Mouse (Mus musculus): ENCODE data around the gene Gsdma.
A peak's percentile ranks its signal among the peaks of the same experiment; 100 is the strongest.
"Not testable (repeated sequence)": the region's sequence is repeated elsewhere in the genome, so short reads cannot be mapped to it uniquely, and the experiment has no call there.

The Gsdma gene

DNA sequence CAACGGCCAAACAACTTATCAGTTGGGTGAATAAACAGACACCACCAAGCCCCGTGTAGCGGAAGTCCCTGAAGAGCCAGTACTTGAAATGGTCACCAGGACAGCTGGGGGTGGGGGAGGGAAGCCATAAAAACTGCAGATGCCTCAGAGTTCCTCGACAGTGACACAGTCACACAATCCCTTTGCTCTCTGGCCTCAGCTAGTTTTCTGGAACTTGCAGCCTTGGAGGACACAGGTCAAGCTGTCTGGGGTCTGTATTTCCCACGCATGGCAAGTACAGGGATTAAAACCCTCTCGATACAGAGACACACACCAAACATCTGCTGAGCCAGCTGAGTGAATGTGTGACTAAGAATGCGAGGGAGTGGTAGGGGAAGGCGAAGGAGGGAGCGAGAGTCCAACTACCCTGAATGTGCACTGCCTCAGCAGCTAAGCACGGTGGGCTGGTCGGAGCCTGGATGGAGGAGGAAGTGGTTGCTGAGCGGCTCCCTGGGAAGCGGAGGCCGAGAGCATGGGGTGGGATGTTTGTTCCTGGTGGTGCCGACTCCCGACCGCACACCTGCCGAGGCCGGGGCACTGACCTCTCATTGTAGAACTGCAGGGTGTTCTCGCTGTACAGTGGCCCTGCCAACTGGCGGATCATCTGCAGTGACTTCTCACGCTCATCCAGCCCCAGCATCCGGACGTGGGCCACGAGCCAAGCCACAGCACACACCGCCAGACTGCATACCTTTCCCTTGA is 45.0 kb downstream of the Gsdma start:
- DNase-seq (ENCODE audit: low read depth, low spot score), result peak; percentile 24

DNA sequence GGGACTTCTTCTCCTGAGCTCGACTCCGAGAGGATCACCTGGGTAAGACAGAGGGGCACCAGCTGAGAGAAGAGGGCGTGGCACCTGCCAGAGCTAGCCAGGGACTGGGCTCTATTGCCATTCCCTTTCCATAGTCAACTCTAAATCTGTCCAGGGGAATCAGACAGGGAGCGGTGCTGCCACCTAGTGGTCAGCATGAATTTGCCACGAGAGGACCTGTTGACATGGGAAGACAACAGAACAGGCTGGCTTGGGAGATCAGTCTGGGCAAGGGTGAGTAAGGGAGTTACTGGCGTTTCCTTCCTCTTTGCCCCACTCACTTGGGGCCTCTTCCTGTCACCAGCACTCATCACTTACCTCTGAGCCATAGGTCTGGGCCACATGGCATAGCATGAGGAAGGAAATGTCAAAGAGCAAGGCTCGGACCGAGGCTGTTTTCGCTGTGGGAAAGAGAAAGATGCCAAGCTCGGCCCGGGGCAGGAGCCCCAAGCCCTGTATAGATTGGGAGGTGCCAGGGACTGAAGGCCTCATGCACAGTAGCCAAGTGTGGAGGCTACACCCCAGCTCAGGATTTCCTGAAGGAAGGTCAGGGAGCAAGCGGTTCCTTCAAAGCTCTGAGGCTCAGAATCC is 46.4 kb downstream of the Gsdma start:
- DNase-seq (ENCODE audit: low read depth, low spot score), result no peak

DNA sequence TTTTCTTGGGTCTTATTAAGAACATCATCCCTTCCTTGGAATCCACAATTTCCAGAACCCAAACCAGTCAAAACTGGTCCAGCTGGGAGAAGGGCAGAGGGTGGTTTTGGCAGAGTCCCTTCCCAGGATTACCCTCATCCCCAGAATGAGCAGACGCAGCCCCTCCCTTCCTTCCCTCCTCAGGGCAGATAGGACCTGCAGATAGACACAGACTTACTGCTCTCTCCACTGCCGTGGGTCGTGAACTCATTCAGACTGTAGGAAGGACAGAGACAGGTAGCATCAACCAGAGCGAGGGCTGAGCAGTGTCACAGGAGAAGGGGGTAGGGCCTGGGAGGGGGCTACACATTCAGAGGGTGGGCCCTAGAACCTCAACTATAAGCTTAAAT is 46.9 kb downstream of the Gsdma start:
- no peak for DNase-seq (ENCODE audit: low read depth, low spot score)

DNA sequence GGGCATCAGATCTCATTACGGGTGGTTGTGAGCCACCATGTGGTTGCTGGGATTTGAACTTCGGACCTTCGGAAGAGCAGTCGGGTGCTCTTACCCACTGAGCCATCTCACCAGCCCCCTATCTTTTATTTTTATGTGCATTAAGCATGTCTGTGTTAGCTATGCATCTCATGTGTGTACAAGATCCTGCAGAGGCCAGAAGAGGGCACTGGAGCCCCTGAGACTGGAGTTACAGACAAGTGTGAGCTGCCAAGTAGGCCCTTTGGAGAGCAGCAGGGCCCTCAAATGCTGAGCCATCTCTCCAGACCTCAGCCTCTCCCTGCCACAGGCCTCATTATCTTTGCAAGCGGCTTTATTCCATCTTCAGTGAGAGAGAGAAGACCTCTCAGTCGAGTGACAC is 47.9 kb downstream of the Gsdma start:
- not testable (repeated sequence) for DNase-seq (ENCODE audit: low read depth, low spot score)

GRCm38 (mm10) chr11:98713703-98714102 is 49.6 kb downstream of the Gsdma start:
- DNase-seq (ENCODE audit: low read depth, low spot score), result no peak

- DNase-seq (ENCODE audit: low read depth, low spot score), result no peak
Measured at GRCm38 (mm10) chr11:98715946-98716345, 51.8 kb downstream of the Gsdma start.

DNA sequence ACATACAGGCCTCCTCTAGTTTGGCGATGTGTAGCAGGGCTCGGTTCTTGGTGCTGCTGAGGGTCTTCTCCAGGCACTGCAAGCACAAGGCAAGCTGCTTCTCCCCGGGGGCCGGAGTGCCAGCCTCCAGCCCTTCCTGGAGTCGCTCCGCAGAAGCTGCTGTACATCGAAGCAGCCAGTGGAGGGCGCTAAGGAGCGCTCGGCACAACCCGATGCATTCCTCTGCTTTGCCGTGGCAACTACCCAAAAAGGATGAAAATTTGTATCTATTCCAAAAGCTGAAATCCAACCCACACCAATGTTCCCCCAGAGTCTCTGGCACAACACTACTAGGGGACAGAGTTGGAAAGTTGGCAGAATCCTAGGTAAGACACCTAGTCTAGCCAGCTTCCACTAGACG is 53.8 kb downstream of the Gsdma start:
- peak; percentile 78 for DNase-seq (ENCODE audit: low read depth, low spot score)

GRCm38 (mm10) chr11:98720756-98721155 is 56.6 kb downstream of the Gsdma start:
- no peak for DNase-seq (ENCODE audit: low read depth, low spot score)

- DNase-seq (ENCODE audit: low read depth, low spot score), result no peak
Measured at GRCm38 (mm10) chr11:98721458-98722226, 57.5 kb downstream of the Gsdma start.

GRCm38 (mm10) chr11:98723098-98723497 is 58.9 kb downstream of the Gsdma start:
- no peak for DNase-seq (ENCODE audit: low read depth, low spot score)

DNA sequence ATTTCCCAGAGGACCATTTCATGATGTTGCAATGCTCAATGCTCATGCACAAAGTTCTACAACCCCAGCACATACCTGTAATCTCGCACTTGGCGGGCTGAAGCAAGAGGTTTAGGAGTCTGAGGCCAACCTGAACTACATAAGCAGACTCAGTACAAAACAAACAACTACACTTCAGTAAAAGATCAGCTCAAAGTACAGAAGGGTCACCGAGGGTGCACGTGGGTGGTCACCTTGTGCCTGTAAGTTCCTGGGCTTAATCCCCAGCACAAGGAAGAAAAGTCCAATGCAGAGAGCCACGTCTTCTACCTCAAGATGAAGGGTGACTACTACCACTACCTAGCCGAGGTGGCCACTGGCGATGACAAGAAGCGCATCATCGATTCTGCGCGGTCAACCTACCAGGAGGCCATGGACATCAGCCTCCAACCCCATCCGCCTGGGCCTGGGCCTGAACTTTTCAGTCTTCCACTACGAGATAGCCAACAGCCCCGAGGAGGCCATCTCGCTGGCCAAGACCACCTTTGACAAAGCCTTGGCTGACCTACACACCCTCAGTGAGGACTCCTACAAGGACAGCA is 61.9 kb downstream of the Gsdma start:
- no peak for DNase-seq (ENCODE audit: low read depth, low spot score)
